19 mouse cellular contexts compared by ENCODE assay signal in the genomic region with DNA sequence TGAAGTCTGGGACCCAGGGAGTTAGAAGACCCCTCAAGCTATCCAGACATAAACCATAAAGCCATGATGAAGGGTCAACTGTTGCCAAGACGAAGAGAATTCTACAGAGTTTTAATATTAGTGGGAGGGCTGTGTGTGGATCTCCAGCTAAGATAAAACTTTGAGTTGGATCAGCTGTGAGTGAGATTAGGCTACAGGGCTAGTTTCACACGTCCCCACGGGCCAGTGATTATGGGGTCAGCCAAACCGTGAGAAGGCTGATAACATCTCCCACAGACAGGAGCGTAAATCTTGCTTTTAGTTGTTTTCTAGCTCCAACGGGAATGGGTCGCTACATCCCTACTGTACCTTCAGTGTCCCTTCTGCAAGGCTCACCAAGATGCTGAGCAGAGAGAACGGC.
"Had no signal": no experiment of that assay in that cellular context is flagged by ENCODE, and none has a peak within 500 bp of the region (broad histone marks: within the 10 kb centered on the region; RNA-seq: fewer than 3 reads in every experiment).

No protein-coding gene starts in this region.

- H3K36me3 ChIP-seq: limb, embryonic 15.5 days; midbrain, embryonic 12.5 days; neural tube, embryonic 12.5 days had no signal

- H3K27ac ChIP-seq: layer of hippocampus, adult 2 months; limb, embryonic 15.5 days; liver, embryonic 14.5 days; macrophage; midbrain, embryonic 12.5 days; midbrain, embryonic 15.5 days; neural tube, embryonic 12.5 days; neural tube, embryonic 15.5 days; stomach, postnatal 0 days had no signal

- H3K4me1 ChIP-seq: limb, embryonic 15.5 days; midbrain, embryonic 12.5 days; midbrain, embryonic 15.5 days; neural tube, embryonic 12.5 days; neural tube, embryonic 15.5 days had no signal

- H3K9ac ChIP-seq: limb, embryonic 15.5 days; liver, embryonic 14.5 days; liver, postnatal 0 days; lung, embryonic 14.5 days; midbrain, embryonic 12.5 days; midbrain, embryonic 15.5 days; neural tube, embryonic 12.5 days; neural tube, embryonic 15.5 days had no signal

- H3K4me2 ChIP-seq: limb, embryonic 15.5 days; liver, embryonic 11.5 days; lung, embryonic 14.5 days; midbrain, embryonic 12.5 days; midbrain, embryonic 15.5 days; neural tube, embryonic 12.5 days; neural tube, embryonic 15.5 days had no signal

- H3K4me3 ChIP-seq: layer of hippocampus, adult 2 months; limb, embryonic 15.5 days; midbrain, embryonic 12.5 days; midbrain, embryonic 15.5 days; neural tube, embryonic 12.5 days; neural tube, embryonic 15.5 days had no signal

- H3K9me3 ChIP-seq: limb, embryonic 15.5 days; midbrain, embryonic 12.5 days; midbrain, embryonic 15.5 days; neural tube, embryonic 12.5 days; neural tube, embryonic 15.5 days had no signal

- H3K27me3 ChIP-seq: limb, embryonic 15.5 days; midbrain, embryonic 12.5 days; midbrain, embryonic 15.5 days; neural tube, embryonic 12.5 days; neural tube, embryonic 15.5 days had no signal

- DNase-seq: layer of hippocampus, adult 9-11 months; liver, postnatal 0 days; lung, embryonic 14.5 days; right cerebral cortex, adult 18-20 months; right cerebral cortex, postnatal 14 days; right cerebral cortex, postnatal 4 days; thymus, adult 2 months had no signal

- ATAC-seq: intestine, embryonic 16.5 days; liver, postnatal 0 days; lung, postnatal 0 days; midbrain, embryonic 15.5 days had no signal
